Mouse (Mus musculus) left cerebral cortex, adult 6 months (tissue): ENCODE measurements around the gene Gm4565. TPM values are rescaled to one million over a fixed set of nuclear protein-coding genes. Genes with fewer than 3 reads are reported as not detected.

ENCODE experiments used
- long read RNA-seq, 2 experiments: library from polyadenylated mRNA; unstranded; transcript quantifications; one replicate each; pipeline ENCODE4 v2.0.0; 2019 to 2020
- polyA plus RNA-seq: library from polyadenylated mRNA; unstranded; fragments of <200 nt; fragmentation: Nextera tagmentation; gene quantifications from 2 replicates; pipeline ENCODE4 v1.2.3, GENCODE M21; 2021

Gm4565 gene
- polyA plus RNA-seq: not detected in 2 replicates
- long read RNA-seq, experiment 1: 0 reads
- long read RNA-seq, experiment 2: 0 reads

DNA sequence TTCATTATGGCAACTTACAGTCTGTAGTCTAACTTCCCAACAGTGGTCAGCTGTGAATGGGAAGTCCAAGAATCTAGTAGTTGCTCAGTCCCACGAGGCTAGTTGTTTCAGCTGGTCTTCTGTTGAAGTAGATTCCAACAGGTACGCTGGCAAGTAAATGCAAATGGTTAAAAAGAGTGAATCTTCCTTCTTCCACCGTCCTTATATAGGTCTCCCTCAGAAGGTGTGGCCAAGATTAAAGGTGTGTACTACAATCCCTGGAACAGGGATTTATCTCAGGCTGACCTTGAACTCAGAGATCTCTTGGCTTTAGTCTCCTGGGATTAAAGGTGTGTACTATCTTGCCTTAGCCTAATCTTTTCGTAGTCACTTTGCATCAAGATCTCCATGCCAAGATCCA is at the start of gene Gm4565:
Gene Gm4565, minus strand, starts transcription at position 101 of the 400 bp plus-strand sequence.

DNA sequence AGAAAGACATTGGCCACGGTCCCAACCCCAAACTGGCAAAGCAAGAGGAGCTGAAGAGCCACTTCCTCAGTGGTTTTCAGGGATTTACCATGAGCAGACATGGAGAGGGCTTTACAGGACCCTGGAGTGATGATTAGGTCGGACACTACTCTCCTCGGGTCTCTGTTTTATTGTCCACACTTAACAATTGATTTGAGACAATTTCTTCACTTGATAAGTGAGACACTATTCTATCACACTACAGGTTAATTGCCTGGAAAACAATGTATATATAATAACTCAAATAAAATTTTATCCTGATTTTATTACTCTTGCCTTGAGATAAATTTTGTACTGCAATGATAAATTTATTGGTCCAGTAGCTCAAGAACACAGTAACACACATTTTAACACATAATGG is 22.7 kb downstream of the Gm4565 start, which contains the start of gene Gm4201:
Gene Gm4201, minus strand, starts transcription at position 101 of the 400 bp plus-strand sequence.

GRCm38 (mm10) chr7:22534787-22535186 is 53.1 kb downstream of the Gm4565 start, which contains the start of gene Gm8677:
Gene Gm8677 (minus strand): TSS chr7:22534887.

Other genes starting within 250 kb of the Gm4565 start
- gene Gm8660, start 217.1 kb downstream of the Gm4565 start, polyA plus RNA-seq: not detected in 2 replicates
- gene Vmn1r148, start 174.5 kb downstream of the Gm4565 start, polyA plus RNA-seq: not detected in 2 replicates
- not detected in 2 replicates for gene Vmn1r149, start 149.9 kb downstream of the Gm4565 start, polyA plus RNA-seq
- gene Gm10665, start 124.1 kb downstream of the Gm4565 start, polyA plus RNA-seq: not detected in 2 replicates
- gene Vmn1r151, start 88.4 kb downstream of the Gm4565 start, polyA plus RNA-seq: not detected in 2 replicates
- not detected in 2 replicates for gene Vmn1r152, start 65.2 kb downstream of the Gm4565 start, polyA plus RNA-seq
- not detected in 2 replicates for gene Gm8677, start 53.2 kb downstream of the Gm4565 start, polyA plus RNA-seq
- not detected in 2 replicates for gene Gm4201, start 22.8 kb downstream of the Gm4565 start, polyA plus RNA-seq
- not detected in 2 replicates for gene Vmn1r155, start 69.9 kb upstream of the Gm4565 start, polyA plus RNA-seq
- not detected in 2 replicates for gene Gm8693, start 104.2 kb upstream of the Gm4565 start, polyA plus RNA-seq
- gene Gm4567, start 131.6 kb upstream of the Gm4565 start, polyA plus RNA-seq: not detected in 2 replicates
- gene Vmn1r157, start 173.6 kb upstream of the Gm4565 start, polyA plus RNA-seq: not detected in 2 replicates
- not detected in 2 replicates for gene Vmn1r158, start 202.7 kb upstream of the Gm4565 start, polyA plus RNA-seq